Mouse (Mus musculus) C2C12 (cell line): ENCODE measurements at regions not wholly inside any gene's neighbourhood (a gene's known extent, or its start where the extent isn't known, plus 50 kb on each side); places are given as distances from the start of the nearest gene placed in this dataset.

Source experiments
- CEBPB ChIP-seq: IDR thresholded peaks from one replicate; pipeline ENCODE4 v1.6.1; 2011; ENCODE audit warnings: low read depth, mild to moderate bottlenecking, control low read depth, moderate library complexity
- CTCF ChIP-seq: IDR thresholded peaks from one replicate; pipeline ENCODE4 v1.5.1; 2011; ENCODE audit not compliant: control insufficient read depth, insufficient read depth, insufficient read length
- MAX ChIP-seq: IDR thresholded peaks from one replicate; pipeline ENCODE4 v1.6.1; 2011; ENCODE audit warnings: mild to moderate bottlenecking, control low read depth
- MYOD1 ChIP-seq: IDR thresholded peaks from one replicate; pipeline ENCODE4 v1.6.1; 2011; ENCODE audit warnings: low read depth; ENCODE audit not compliant: control insufficient read depth, insufficient read length
- MYOG ChIP-seq: IDR thresholded peaks from one replicate; pipeline ENCODE4 v1.6.1; 2011; ENCODE audit not compliant: control insufficient read depth, insufficient read length; ENCODE audit errors: extremely low read depth
- USF1 ChIP-seq: IDR thresholded peaks from one replicate; pipeline ENCODE4 v1.6.1; 2011; ENCODE audit warnings: low read depth, mild to moderate bottlenecking, control low read depth, moderate library complexity

DNA sequence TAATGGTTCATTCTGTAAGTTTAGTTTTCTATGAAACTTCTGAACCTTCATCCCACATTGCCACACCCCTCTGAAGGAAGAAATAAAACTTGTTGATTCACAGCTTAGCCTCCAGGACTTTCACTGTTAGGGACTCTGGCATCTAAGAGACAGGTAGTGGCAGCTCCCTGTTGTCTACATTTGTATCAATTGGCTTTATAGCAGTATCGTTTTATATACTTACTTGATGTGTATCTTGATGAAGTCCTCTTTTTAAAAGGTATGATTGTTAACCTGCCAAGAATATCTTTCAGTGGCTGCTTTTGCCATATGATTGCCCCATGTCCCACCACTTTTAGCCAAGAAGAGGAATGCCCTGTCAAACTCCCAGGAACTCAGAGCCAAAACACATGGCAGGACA, 1333.7 kb upstream of the 1700008P02Rik start:
- TF ChIP-seq CTCF (no peak), CEBPB (no peak), MYOD1 (no peak), USF1 (no peak), MYOG (no peak), MAX (no peak)
